Mouse (Mus musculus): ENCODE measurements around the gene Gcc2. TPM values are rescaled to one million over a fixed set of nuclear protein-coding genes. Genes with fewer than 3 reads are reported as not detected.

Gcc2 gene
- total RNA-seq, 2 experiments from 2014 or later: 20.9 to 23.5 TPM

Other genes with a start within 250 kb of the Gcc2 start
- gene AW822073, start 30.6 kb upstream of the Gcc2 start, total RNA-seq (2021): not detected
- not detected for gene Duxf3, start 22.8 kb upstream of the Gcc2 start, total RNA-seq (2021)
- not detected for gene Gm4981, start 18.8 kb upstream of the Gcc2 start, total RNA-seq (2021)
- 100 to 1,000 TPM; 108 to 135 TPM for gene Lims1, start 68.0 kb downstream of the Gcc2 start, total RNA-seq (2021)
- 10 to 100 TPM; 64.9 to 75.2 TPM for gene Ranbp2, start 191.4 kb downstream of the Gcc2 start, total RNA-seq (2021)
- gene Ccdc138, start 242.5 kb downstream of the Gcc2 start, total RNA-seq (2021): 1 to 10 TPM; 1.8 TPM

Measured in gastrocnemius, postnatal 4 days (tissue).